Mouse (Mus musculus) lung, postnatal 10 days (tissue): ENCODE measurements at regions not wholly inside any gene's neighbourhood (a gene's known extent, or its start where the extent isn't known, plus 50 kb on each side); places are given as distances from the start of the nearest gene placed in this dataset.

Experiments used
- DNase-seq: peaks from one replicate; pipeline ENCODE4 v3.0.0; 2021

DNA sequence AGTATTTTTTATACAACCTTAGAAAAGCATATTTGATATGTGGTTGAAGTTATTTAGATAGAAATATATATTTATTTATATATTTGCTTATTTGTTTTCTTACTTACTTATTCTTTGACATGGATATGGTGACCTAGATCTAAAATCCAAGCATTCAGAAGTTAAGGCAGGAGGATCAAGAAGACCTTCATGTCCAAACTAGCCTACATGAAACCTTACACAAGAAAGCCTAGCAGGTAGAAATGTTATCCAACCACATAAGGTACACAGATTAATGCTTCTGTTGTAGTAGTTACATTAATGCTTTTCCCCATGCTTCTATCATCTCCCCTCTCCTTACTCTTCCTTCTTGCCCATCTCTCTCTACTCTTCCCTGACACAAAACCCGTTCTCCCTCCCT, 93.2 kb upstream of the Cpeb2 start:
- DNase-seq: no peak

DNA sequence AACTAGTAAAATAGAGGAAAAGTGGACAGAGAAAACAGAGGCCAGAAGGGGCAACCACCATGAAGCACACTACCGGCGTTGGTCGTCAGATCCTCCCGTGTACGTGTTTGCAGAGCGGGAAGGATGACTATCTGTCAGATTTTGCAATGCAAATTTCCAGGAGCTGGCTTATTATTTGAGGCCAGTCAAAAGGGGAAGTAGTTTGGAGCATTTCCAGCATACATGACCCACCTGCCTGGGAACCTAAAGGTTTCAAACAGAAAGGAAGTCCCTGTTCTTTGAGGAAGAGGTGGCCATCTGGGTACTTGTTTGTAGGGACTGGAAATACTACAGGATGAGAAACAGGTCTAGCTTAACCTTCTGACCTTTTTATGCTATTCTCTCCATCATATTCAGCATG, 87.0 kb upstream of the Cpeb2 start:
- DNase-seq: no peak

DNA sequence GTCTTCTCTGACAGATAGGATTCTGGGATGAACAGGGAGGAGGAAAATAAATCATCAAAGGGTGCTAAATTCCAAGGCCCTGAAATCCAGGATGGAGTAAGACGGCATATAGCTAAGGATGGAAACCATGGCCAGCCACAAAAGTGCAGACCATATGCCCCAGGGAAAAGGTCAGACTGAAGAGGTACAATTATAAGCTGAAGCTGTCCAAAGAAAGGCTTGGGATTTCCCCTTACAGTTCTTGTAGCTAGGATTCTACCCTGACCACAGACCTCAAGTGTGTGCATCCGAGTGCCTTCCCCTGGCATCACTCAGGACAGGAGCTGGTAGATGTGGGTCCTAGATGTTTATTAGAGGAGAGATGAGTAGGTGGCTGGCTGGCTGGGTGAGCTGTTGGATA, 86.0 kb upstream of the Cpeb2 start:
- DNase-seq: no peak

DNA sequence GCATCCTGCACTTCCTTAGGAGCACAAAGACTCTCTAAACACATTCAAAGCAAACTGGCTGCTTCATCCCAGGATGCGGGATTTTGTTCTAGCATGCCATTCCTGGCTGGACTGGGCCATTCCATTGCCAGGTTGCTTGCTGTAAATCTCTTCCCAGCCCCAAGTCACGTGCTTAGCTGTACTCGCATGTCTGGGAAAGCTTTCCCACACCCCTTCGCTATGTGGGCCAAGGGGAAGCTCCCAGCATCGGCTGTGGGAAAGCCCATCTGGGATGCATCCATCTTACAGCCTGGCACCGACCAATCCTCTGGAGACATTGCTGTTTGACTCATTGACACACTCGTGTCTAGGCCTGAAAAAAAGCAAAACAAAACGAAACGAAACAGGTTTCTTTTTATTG, 84.5 kb upstream of the Cpeb2 start:
- peak; percentile 29 for DNase-seq

DNA sequence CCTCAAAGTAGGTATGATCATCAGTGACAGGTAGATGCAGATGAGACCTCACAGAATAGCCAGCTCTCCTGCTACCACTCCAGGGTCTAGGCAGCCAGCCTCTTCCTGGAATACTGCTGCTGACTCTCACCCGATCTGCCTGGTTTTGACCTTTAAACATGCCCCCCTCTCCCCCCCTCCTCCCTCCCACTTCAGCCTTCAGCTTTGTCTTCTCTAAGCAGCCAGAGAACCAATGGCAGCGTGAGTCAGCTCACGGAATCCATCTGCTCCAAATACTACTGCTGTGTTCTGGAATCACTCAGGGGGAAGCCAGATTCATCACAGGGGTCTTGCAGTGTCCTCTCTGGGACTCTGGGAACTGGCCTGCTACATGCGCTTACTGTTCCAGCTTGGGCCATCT, 83.4 kb upstream of the Cpeb2 start:
- no peak for DNase-seq

DNA sequence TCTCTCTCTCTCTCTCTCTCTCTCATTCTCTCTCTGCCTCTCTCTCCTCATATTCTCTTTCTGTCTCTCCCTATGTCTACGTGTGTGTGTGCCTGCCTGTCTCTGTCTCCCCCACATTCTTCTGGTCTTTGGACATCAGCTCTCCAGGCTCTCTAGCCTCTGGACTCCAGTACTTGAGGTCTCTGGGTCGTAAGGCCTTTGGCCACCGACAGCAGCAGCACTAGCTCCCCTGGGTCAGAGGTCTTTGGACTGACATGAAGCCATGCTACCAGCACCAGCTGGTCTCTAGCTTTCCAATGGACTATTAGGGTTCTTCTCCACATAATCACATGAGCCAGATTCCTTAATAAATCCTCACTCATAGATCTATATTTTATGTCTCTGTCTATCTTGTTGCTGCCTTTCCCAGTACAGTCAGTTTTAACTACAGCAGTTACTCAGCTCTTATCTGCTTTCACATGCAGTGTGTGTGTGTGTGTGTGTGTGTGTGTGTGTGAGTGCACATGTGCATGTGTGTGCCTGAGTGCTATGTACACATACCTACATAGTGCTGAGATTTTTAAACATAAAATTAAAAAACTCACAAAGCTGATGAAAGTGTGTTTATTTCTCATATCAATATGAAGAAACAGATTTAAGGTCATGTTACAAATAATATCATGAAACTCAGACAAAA, 81.7 kb upstream of the Cpeb2 start:
- DNase-seq: peak; percentile 5

DNA sequence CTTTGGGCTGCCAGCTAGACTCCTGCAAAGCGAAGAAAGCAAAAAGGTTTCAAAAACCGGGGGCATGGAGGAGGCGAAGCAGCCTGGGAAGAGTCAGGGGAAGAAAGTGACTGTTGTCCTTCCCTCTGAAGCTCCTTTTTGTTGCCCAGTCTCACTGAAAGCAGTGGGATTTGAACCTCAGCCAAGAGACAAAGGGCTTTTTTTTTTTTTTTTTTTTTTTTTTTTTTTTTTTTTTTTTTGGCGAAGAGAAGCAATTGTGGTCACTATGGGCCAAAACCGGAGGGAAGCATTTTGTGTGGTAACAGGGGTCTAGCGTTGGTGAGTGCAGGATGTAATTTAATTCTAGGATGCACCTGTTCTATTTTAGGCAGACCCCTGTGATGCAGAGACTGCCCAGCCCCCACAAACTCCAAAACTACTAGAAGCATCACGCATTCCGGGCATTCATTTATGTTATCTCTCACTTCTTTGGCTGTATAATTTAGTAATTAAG, 80.8 kb upstream of the Cpeb2 start:
- no peak for DNase-seq

DNA sequence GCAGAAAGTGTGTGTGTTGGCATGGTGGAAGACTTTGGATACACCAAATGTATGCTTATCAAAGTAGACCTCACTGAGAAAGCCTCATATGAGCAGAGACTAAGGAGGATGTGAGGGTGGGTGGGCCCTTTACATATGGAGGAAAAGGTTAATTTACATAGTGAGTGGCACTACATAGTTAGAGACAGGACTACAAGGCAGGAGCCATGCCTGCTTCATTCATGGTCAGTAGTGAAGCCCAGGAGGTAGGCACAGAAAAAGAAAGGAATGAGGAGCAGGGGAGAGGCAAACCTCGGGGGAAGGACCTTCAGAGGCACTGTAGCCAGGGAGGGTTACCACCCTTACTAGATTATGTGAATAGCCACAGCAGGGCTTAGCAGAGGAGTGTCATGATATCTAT, 80.1 kb upstream of the Cpeb2 start:
- no peak for DNase-seq

DNA sequence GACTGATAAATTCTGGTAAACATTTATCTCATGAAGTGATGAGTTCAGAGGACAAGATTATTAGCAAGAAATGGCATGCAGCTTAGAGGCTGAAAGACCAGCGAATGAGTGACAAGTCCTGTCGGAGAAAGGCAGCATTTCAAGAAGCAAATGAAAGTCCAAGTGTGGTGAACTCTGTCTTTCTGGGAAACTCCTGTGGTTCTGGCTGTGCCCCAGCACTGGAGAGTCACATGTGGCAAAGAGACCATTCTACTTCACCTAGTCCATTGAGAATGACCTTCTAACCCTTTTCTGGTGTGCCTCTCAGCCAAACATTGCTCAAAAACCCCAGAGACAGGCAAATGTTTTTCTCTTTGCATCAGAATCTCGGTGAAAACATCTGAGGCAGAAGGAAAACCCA, 76.2 kb upstream of the Cpeb2 start:
- no peak for DNase-seq

DNA sequence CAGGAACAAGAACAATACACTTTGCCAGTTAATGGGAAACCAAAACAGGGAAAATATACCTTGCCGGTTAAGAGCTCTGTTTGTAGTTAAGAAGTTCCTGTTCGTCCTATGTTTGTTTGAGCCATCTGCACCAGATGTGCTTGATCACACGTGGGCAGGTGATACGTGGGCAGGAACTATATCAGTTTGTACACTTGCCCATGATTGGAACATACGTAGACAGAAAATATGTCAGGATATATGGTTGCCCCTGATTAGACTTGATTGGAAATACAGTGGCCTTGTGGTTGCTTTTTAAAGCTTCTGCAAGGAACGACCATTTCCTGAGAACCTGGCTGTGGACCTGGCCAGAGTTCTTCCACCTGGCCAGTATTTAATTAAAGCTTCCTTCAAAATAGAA, 72.8 kb upstream of the Cpeb2 start:
- no peak for DNase-seq

DNA sequence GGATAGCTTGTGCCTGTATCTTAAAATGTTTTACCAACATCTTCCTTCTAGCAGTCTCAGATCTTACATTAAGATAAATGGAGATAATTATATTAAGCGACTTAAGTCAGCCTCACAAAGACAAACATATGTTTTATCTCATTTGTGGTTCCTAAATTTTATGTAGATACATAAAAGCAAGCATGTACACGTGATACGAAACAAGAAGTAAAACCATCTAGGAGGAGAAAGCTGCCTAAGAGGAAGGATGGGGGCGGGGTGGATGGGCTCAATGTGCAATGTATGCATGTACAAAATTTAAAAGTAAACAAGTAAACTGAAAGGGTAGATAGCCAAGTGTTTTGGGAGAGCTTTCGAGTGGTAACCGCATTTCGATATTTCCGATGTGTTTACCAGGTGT, 51.5 kb upstream of the Cpeb2 start:
- no peak for DNase-seq
